Mouse (Mus musculus): Measurements from ENCODE around the gene Ptges2. TPM values are rescaled to one million over a fixed set of nuclear protein-coding genes. Genes with fewer than 3 reads are reported as not detected.
A peak's percentile ranks its signal among the peaks of the same experiment; 100 is the strongest.

Gene Ptges2
- polyA plus RNA-seq, 1 experiment from 2014 or later, result 26.2 TPM

DNA sequence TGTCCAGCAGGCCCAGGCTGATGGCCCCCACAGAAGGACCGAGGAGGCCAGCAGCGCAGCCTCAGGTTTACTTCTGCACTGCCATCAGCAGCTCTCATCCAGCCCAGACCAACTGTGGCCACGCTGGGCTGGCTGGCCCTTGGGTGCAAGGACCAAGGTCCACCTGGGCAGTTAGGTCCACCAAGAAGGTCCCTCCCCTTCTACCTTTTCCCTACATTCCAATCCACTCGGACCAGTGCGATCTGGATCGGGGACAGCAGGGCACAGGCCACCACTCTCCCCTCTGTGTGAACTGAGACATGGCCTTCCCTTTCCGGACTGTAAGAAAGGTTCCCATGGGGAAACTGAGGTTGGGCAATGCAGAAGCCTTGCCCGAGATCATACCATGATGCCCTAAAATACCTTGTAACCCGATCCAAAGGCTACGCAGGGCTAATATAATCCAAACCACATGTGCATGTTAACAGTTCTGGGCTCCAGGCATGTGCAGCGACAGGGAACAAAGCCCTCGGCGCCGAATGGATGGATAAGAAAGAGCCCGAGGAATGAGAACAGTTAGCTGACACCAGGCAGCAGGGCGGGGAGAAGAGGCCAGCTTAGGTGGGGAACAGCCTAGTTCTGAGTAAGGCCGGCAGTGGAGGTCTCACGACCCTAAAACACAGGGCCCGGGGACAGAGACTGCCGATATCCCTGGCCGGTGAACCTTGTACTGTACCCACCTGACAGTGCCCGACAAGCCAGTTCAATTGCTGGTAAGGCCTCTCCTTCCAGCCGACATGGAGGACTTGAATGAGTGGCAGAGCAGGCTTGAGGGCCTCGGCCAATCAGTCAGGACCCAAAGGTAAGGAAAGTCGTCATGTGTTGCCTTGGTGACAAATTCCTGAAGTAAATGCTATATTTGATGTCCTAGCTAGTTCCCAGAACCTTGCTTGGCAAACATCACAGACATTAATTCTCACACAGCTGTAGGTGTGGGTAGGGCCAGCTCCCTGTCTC lies 13.0 kb downstream of the Ptges2 start:
- WGBS, result 75% methylated on average over 25 of the region's 25 CpGs
- Histone ChIP-seq H3K27ac (replicated peaks) (peak overlapping the region; percentile 64), H3K9me3 (replicated peaks) (no peaks in the 10 kb centered on the region), H3K4me3 (no peak overlapping the region), H3K27me3 (ENCODE audit: low read depth, poor library complexity, severe bottlenecking) (no peaks in the 10 kb centered on the region), H3K4me1 (peaks cover 5% of the 10 kb centered on the region), H3K36me3 (peaks cover 2% of the 10 kb centered on the region)
- DNase-seq (ENCODE audit: low spot score), result peak; percentile 22

GRCm38 (mm10) chr2:32411407-32411806 lies 15.7 kb downstream of the Ptges2 start:
- H3K36me3 ChIP-seq, result peaks cover 29% of the 10 kb centered on the region
- H3K9me3 ChIP-seq (replicated peaks), result no peaks in the 10 kb centered on the region
- H3K4me3 ChIP-seq, result no peak overlapping the region
- H3K27ac ChIP-seq (replicated peaks), result no peak overlapping the region
- 84% methylated on average over 7 of the region's 7 CpGs for WGBS
- peaks cover 5% of the 10 kb centered on the region for H3K4me1 ChIP-seq
- H3K27me3 ChIP-seq (ENCODE audit: low read depth, poor library complexity, severe bottlenecking), result no peaks in the 10 kb centered on the region
- DNase-seq (ENCODE audit: low spot score), result no peak

DNA sequence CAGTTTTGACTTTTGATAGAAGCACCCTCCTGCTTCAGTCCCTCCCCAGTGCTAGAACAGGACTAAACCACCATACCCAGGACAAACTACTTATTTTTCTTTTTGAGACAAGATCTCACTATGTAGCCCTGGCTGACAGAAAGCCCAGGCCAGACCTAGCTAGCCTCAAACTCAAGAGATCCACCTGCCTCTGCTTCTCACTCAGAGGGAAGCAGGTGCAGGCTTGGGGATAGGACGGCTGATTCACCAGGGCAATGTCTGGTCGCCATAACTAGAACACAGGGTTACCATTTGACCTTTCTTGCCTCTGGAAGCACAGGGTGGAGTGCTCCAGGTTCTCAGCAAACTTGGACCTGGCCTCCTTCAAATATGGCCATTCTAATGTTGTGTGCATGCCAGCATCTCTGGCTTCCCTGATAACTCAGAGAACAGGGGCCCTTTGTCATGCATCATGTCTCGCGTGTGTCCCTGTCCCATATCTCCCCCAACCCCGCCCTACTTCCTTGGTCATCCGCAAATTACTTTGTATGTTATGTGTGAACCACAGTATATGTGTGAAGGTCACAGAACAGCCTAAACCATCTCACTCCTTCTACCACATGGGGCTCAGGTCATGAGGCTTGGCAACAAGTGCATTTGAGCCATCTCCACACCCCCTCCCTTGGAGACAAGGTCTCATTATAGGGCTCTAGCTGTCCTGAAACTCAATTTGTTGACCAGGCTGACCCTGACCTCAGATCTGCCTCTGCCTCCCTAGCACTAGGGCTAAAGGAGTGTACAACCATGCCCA lies 17.2 kb downstream of the Ptges2 start:
- 93% methylated on average over 6 of the region's 6 CpGs for WGBS
- no peak for DNase-seq (ENCODE audit: low spot score)

DNA sequence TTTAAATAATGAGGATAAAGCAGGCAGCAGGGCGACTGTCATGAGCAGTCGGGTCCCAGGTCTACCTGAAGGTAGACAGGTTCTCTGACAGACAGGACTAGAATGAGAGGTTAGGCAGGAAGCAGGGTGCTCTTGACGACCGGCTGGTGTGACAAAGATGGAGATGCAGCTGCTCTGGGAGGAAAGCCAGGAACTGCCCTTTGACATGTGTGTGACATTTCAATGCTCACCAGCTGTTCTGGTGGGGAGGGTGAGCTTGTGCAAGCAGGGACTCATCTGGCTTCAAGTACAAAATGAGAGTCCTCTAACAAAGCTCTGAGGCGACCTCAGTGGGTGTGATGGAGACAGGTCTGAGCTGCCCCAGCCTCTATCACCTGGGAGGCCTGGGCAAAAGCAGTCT lies 18.2 kb downstream of the Ptges2 start:
- 75% methylated on average over 5 of the region's 5 CpGs for WGBS
- peaks cover 54% of the 10 kb centered on the region for H3K36me3 ChIP-seq
- H3K4me1 ChIP-seq, result peaks cover under 1% of the 10 kb centered on the region
- H3K27ac ChIP-seq (replicated peaks), result no peak overlapping the region
- no peaks in the 10 kb centered on the region for H3K27me3 ChIP-seq (ENCODE audit: low read depth, poor library complexity, severe bottlenecking)
- no peaks in the 10 kb centered on the region for H3K9me3 ChIP-seq (replicated peaks)
- no peak overlapping the region for H3K4me3 ChIP-seq
- DNase-seq (ENCODE audit: low spot score), result no peak

More for the DNA sequence above, 17.2 kb downstream of the Ptges2 start:
- Histone ChIP-seq H3K27me3 (ENCODE audit: low read depth, poor library complexity, severe bottlenecking) (no peaks in the 10 kb centered on the region), H3K4me3 (no peak overlapping the region), H3K9me3 (replicated peaks) (no peaks in the 10 kb centered on the region), H3K36me3 (peaks cover 44% of the 10 kb centered on the region), H3K4me1 (peaks cover 5% of the 10 kb centered on the region), H3K27ac (replicated peaks) (no peak overlapping the region)

- WGBS, result 93% methylated on average over 12 of the region's 12 CpGs
- H3K36me3 ChIP-seq, result peaks cover 73% of the 10 kb centered on the region
- no peak overlapping the region for H3K4me3 ChIP-seq
- no peaks in the 10 kb centered on the region for H3K27me3 ChIP-seq (ENCODE audit: low read depth, poor library complexity, severe bottlenecking)
- H3K27ac ChIP-seq (replicated peaks), result no peak overlapping the region
- H3K4me1 ChIP-seq, result no peaks in the 10 kb centered on the region
- no peak for DNase-seq (ENCODE audit: low spot score)
- H3K9me3 ChIP-seq (replicated peaks), result no peaks in the 10 kb centered on the region
These were observed 20.1 kb downstream of the Ptges2 start for GRCm38 (mm10) chr2:32415801-32416200.

- Histone ChIP-seq H3K27ac (replicated peaks) (no peak overlapping the region), H3K4me3 (no peak overlapping the region), H3K4me1 (no peaks in the 10 kb centered on the region), H3K36me3 (peaks cover 80% of the 10 kb centered on the region), H3K9me3 (replicated peaks) (no peaks in the 10 kb centered on the region), H3K27me3 (ENCODE audit: low read depth, poor library complexity, severe bottlenecking) (no peaks in the 10 kb centered on the region)
- DNase-seq (ENCODE audit: low spot score), result no peak
- WGBS, result 89% methylated on average over 2 of the region's 2 CpGs
These were observed 20.9 kb downstream of the Ptges2 start for GRCm38 (mm10) chr2:32416556-32416955.

DNA sequence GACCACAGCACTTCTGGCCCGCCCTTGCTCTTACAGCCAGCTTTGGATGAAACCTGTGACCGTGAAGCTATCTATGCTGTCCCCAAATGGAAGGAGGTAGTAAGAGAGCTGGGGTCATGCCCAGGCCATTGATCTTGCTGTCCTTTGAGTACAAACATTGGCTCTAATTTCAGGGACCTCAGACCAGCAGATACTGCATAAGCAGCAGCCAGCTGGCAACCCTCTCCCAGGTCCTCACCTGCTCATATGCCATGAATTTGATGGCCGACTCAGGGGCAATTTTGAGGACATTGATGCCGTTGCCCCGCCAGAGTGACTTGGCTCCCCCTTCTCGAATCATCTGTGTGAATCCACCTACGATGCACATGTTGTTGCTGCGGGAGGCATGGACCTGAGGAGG lies 21.8 kb downstream of the Ptges2 start:
- no peak for DNase-seq (ENCODE audit: low spot score)
- Histone ChIP-seq H3K36me3 (peaks cover 82% of the 10 kb centered on the region), H3K4me1 (no peaks in the 10 kb centered on the region), H3K4me3 (no peak overlapping the region), H3K9me3 (replicated peaks) (no peaks in the 10 kb centered on the region), H3K27me3 (ENCODE audit: low read depth, poor library complexity, severe bottlenecking) (no peaks in the 10 kb centered on the region), H3K27ac (replicated peaks) (no peak overlapping the region)
- WGBS, result 93% methylated on average over 8 of the region's 8 CpGs

GRCm38 (mm10) chr2:32418430-32419151 lies 22.9 kb downstream of the Ptges2 start:
- H3K36me3 ChIP-seq, result peaks cover 81% of the 10 kb centered on the region
- H3K27ac ChIP-seq (replicated peaks), result no peak overlapping the region
- WGBS, result 91% methylated on average over 12 of the region's 12 CpGs

GRCm38 (mm10) chr2:32419359-32419758 lies 23.7 kb downstream of the Ptges2 start:
- H3K4me1 ChIP-seq, result peaks cover 18% of the 10 kb centered on the region
- 96% methylated on average over 3 of the region's 3 CpGs for WGBS
- no peak overlapping the region for H3K4me3 ChIP-seq
- no peak overlapping the region for H3K27ac ChIP-seq (replicated peaks)
- no peak for DNase-seq (ENCODE audit: low spot score)
- no peaks in the 10 kb centered on the region for H3K9me3 ChIP-seq (replicated peaks)
- H3K27me3 ChIP-seq (ENCODE audit: low read depth, poor library complexity, severe bottlenecking), result no peaks in the 10 kb centered on the region
- H3K36me3 ChIP-seq, result peaks cover 74% of the 10 kb centered on the region

More at GRCm38 (mm10) chr2:32418430-32419151, 22.9 kb downstream of the Ptges2 start:
- Histone ChIP-seq H3K4me3 (no peak overlapping the region), H3K27me3 (ENCODE audit: low read depth, poor library complexity, severe bottlenecking) (no peaks in the 10 kb centered on the region), H3K9me3 (replicated peaks) (no peaks in the 10 kb centered on the region), H3K4me1 (peaks cover 10% of the 10 kb centered on the region)
- DNase-seq (ENCODE audit: low spot score), result no peak

DNA sequence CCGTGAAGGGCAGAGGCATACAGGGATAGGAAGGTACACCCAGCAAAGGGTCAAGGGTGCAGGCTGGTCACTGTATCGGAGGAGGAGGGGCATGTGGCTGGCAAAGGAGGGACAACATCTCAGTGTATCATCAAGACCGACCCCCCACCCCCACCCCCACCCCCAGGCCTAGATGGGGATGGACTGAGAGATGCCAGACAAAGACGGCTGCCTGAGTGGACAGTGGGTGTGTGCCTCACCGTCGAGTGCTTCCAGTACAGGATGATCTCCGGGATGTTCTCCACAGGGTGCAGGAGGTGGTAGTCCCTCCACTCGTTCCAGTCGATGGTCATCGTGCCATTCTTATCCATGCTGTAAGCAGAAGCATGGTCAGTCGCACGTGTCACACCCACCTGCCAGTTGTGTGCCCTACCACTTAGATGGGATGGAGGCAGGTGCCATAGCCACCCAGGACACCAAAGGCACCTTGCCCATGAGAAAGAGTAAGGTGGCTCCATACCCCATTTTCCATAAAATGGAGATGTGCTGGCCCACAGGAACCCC lies 24.4 kb downstream of the Ptges2 start:
- Histone ChIP-seq H3K27me3 (ENCODE audit: low read depth, poor library complexity, severe bottlenecking) (no peaks in the 10 kb centered on the region), H3K4me1 (peaks cover 26% of the 10 kb centered on the region), H3K36me3 (peaks cover 66% of the 10 kb centered on the region), H3K27ac (replicated peaks) (0 out of 2 replicates have a peak overlapping the region, but pooled peaks have one; percentile 9), H3K4me3 (no peak overlapping the region), H3K9me3 (replicated peaks) (no peaks in the 10 kb centered on the region)
- WGBS, result 92% methylated on average over 12 of the region's 12 CpGs
- no peak for DNase-seq (ENCODE audit: low spot score)

- no peak overlapping the region for H3K4me3 ChIP-seq
- DNase-seq (ENCODE audit: low spot score), result no peak
- no peaks in the 10 kb centered on the region for H3K9me3 ChIP-seq (replicated peaks)
- WGBS, result 91% methylated on average over 6 of the region's 6 CpGs
- H3K27ac ChIP-seq (replicated peaks), result 0 out of 2 replicates have a peak overlapping the region, but pooled peaks have one; percentile 9
- H3K4me1 ChIP-seq, result peaks cover 31% of the 10 kb centered on the region
- H3K36me3 ChIP-seq, result peaks cover 61% of the 10 kb centered on the region
- no peaks in the 10 kb centered on the region for H3K27me3 ChIP-seq (ENCODE audit: low read depth, poor library complexity, severe bottlenecking)
These were observed 25.0 kb downstream of the Ptges2 start for GRCm38 (mm10) chr2:32420647-32421046.

DNA sequence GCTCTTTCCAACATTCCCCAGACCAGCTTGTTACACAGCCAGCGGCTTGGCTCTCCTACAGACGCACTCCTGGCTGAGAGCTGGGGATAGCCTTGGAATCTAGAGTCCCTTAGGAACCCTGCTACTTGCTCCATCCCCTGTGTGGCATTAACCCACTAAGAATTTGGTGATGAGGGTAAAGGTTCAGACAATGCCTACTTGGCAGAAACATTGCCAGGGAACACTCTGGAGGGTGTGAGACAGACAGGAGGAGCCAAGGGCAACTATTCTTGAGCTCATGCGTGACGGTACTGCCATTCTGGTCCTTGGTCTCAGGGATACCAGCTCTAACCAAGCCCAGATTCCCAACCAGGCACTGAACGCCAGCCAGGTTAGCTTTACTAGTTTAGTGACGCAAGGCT lies 26.2 kb downstream of the Ptges2 start:
- Histone ChIP-seq H3K36me3 (peaks cover 49% of the 10 kb centered on the region), H3K4me1 (peaks cover 32% of the 10 kb centered on the region), H3K4me3 (no peak overlapping the region), H3K27me3 (ENCODE audit: low read depth, poor library complexity, severe bottlenecking) (no peaks in the 10 kb centered on the region), H3K9me3 (replicated peaks) (no peaks in the 10 kb centered on the region), H3K27ac (replicated peaks) (no peak overlapping the region)
- no peak for DNase-seq (ENCODE audit: low spot score)
- 97% methylated on average over 6 of the region's 6 CpGs for WGBS

Measured in midbrain, embryonic 10.5 days (tissue).